Mouse (Mus musculus): ENCODE measurements around the gene Rps24. TPM values are rescaled to one million over a fixed set of nuclear protein-coding genes. Genes with fewer than 3 reads are reported as not detected.

Gene Rps24
- total and polyA plus RNA-seq, 2 experiments from 2014 or later, result 826 to 1,072 TPM

- no peak overlapping the region for H3K4me2 ChIP-seq (ENCODE audit: low read depth, low read length)
- ATAC-seq (no peak), DNase-seq (ENCODE audit: low spot score) (no peak)
- H3K4me1 ChIP-seq (ENCODE audit: insufficient read depth, low read length), result peaks cover 4% of the 10 kb centered on the region; the same call in 1 of the 2 replicates
- no peak overlapping the region for H3K27ac ChIP-seq
- no peaks in the 10 kb centered on the region for H3K27me3 ChIP-seq (ENCODE audit: insufficient read depth, low read length)
- H3K9me3 ChIP-seq (ENCODE audit: low read length), result no peaks in the 10 kb centered on the region
- peaks cover 39% of the 10 kb centered on the region for H3K36me3 ChIP-seq (ENCODE audit: insufficient read depth, low read length)
- H3K9ac ChIP-seq (replicated peaks; ENCODE audit: low read length), result no peak overlapping the region
- H3K4me3 ChIP-seq (ENCODE audit: low read length), result no peak overlapping the region
- WGBS, result 24% methylated on average over 9 of the region's 9 CpGs
- TF ChIP-seq CTCF (IDR thresholded peaks at IDR 0.05; ENCODE audit: low read depth), result no peak
Measured at GRCm38 (mm10) chr14:24499478-24499877, 12.6 kb downstream of the Rps24 start.

GRCm38 (mm10) chr14:24500091-24500844 is 13.3 kb downstream of the Rps24 start:
- H3K36me3 ChIP-seq (ENCODE audit: insufficient read depth, low read length), result peaks cover 33% of the 10 kb centered on the region
- TF ChIP-seq CTCF (IDR thresholded peaks at IDR 0.05; ENCODE audit: low read depth), result peak; percentile 96
- ATAC-seq (peak; percentile 84), DNase-seq (ENCODE audit: low spot score) (peak; percentile 95)
- no peaks in the 10 kb centered on the region for H3K27me3 ChIP-seq (ENCODE audit: insufficient read depth, low read length)
- peak overlapping the region; percentile 78 for H3K27ac ChIP-seq
- H3K9ac ChIP-seq (replicated peaks; ENCODE audit: low read length), result no peak overlapping the region; the same call in 1 of the 2 replicates
- no peaks in the 10 kb centered on the region for H3K9me3 ChIP-seq (ENCODE audit: low read length)
- 15% methylated on average over 18 of the region's 18 CpGs for WGBS
- no peak overlapping the region for H3K4me3 ChIP-seq (ENCODE audit: low read length)
- peaks cover 4% of the 10 kb centered on the region; the same call in 1 of the 2 replicates for H3K4me1 ChIP-seq (ENCODE audit: insufficient read depth, low read length)
- H3K4me2 ChIP-seq (ENCODE audit: low read depth, low read length), result 0 out of 2 replicates have a peak overlapping the region, but pooled peaks have one; percentile 14

DNA sequence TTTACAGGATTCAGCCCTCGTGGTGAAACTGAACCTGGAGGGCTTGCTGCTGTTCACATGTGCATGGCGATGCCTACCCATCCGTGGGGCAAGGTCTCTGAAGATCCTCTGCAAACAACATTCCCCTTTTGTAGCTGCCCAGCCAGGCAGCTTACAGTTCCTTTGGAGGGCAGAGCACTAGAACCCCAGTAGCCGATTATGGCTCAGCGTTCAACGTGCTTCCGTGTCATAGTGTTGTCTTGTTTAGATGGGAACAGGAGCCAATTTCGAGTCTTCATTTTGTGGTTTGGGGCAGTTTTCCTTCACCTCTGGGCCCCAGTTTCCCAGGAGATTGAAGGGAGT is 13.9 kb downstream of the Rps24 start:
- H3K27me3 ChIP-seq (ENCODE audit: insufficient read depth, low read length), result no peaks in the 10 kb centered on the region
- peaks cover 4% of the 10 kb centered on the region; the same call in 1 of the 2 replicates for H3K4me1 ChIP-seq (ENCODE audit: insufficient read depth, low read length)
- 0 out of 2 replicates have a peak overlapping the region, but pooled peaks have one; percentile 14 for H3K4me2 ChIP-seq (ENCODE audit: low read depth, low read length)
- H3K27ac ChIP-seq, result peak overlapping the region; percentile 78
- ATAC-seq (no peak), DNase-seq (ENCODE audit: low spot score) (no peak)
- no peak overlapping the region; the same call in 1 of the 2 replicates for H3K9ac ChIP-seq (replicated peaks; ENCODE audit: low read length)
- no peak for TF ChIP-seq CTCF (IDR thresholded peaks at IDR 0.05; ENCODE audit: low read depth)
- no peaks in the 10 kb centered on the region for H3K9me3 ChIP-seq (ENCODE audit: low read length)
- peaks cover 27% of the 10 kb centered on the region for H3K36me3 ChIP-seq (ENCODE audit: insufficient read depth, low read length)
- no peak overlapping the region for H3K4me3 ChIP-seq (ENCODE audit: low read length)
- 6% methylated on average over 8 of the region's 8 CpGs for whole genome bisulfite sequencing

DNA sequence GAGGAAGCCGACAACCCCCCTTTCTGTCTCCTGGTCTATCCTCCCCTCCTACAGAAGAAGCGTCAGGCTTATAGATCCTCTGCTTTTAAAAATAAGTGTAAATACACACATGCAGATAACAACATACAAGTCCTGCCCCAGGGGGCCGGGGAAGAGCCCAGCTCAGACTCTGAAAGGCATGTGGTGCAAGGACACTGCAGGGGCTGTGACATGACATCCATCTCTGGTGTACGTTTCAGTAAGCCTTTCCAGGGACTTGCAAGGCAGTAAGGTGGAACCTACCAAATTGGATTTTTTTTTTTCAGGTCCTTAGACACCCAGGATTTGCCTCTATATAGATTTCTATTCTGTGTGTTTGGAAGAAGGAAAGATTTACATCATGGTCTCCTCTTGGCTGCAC is 14.3 kb downstream of the Rps24 start:
- Histone ChIP-seq H3K27ac (peak overlapping the region; percentile 78), H3K27me3 (ENCODE audit: insufficient read depth, low read length) (no peaks in the 10 kb centered on the region), H3K4me1 (ENCODE audit: insufficient read depth, low read length) (peaks cover 4% of the 10 kb centered on the region; the same call in 1 of the 2 replicates), H3K9ac (replicated peaks; ENCODE audit: low read length) (no peak overlapping the region; the same call in 1 of the 2 replicates), H3K36me3 (ENCODE audit: insufficient read depth, low read length) (peaks cover 23% of the 10 kb centered on the region), H3K4me3 (ENCODE audit: low read length) (no peak overlapping the region), H3K4me2 (ENCODE audit: low read depth, low read length) (no peak overlapping the region), H3K9me3 (ENCODE audit: low read length) (no peaks in the 10 kb centered on the region)
- TF ChIP-seq CTCF (IDR thresholded peaks at IDR 0.05; ENCODE audit: low read depth), result no peak
- ATAC-seq (no peak), DNase-seq (ENCODE audit: low spot score) (peak; percentile 31)
- WGBS, result 27% methylated on average over 4 of the region's 4 CpGs

DNA sequence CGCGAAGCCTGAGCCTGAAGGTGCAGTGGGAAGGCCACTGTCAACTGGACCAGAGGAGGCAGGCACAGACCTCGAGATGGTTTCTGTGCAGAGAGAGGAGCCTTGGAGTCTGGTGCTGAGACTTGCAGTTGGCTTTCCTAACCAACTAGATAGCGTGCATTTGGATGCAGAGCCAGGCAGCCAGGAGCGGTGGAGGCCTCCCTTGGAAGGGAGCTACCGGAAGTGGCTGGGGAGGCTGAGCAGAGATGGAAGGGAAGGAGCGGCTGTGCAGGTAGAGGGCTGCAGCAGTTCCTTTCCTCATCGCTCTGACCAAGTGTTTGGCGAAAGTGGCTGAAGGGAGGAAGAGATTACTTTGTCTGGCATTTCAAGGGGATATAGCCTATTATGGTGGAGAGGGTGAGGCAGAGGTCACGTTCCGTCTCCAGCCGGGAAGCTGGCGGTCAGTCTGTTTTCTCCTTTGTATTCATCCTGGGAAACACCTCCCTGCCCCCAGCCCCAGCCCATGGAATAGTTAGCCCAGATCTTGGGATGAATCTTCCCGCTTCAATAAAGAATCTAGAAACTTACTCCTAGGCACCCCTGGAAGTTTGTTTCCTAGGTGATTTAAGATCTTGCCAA is 20.6 kb downstream of the Rps24 start:
- TF ChIP-seq CTCF (IDR thresholded peaks at IDR 0.05; ENCODE audit: low read depth), result no peak
- DNase-seq (ENCODE audit: low spot score) (no peak), ATAC-seq (peak; percentile 42)
- Histone ChIP-seq H3K4me1 (ENCODE audit: insufficient read depth, low read length) (peaks cover 17% of the 10 kb centered on the region), H3K4me2 (ENCODE audit: low read depth, low read length) (no peak overlapping the region), H3K27me3 (ENCODE audit: insufficient read depth, low read length) (no peaks in the 10 kb centered on the region), H3K9me3 (ENCODE audit: low read length) (no peaks in the 10 kb centered on the region), H3K9ac (replicated peaks; ENCODE audit: low read length) (no peak overlapping the region), H3K36me3 (ENCODE audit: insufficient read depth, low read length) (no peaks in the 10 kb centered on the region), H3K27ac (no peak overlapping the region), H3K4me3 (ENCODE audit: low read length) (no peak overlapping the region)
- 27% methylated on average over 14 of the region's 14 CpGs for WGBS

- Histone ChIP-seq H3K36me3 (ENCODE audit: insufficient read depth, low read length) (no peaks in the 10 kb centered on the region), H3K4me2 (ENCODE audit: low read depth, low read length) (peak overlapping the region; percentile 44), H3K27ac (peak overlapping the region; percentile 36; the same call in 1 of the 2 replicates), H3K27me3 (ENCODE audit: insufficient read depth, low read length) (no peaks in the 10 kb centered on the region), H3K4me3 (ENCODE audit: low read length) (no peak overlapping the region), H3K4me1 (ENCODE audit: insufficient read depth, low read length) (peaks cover 17% of the 10 kb centered on the region), H3K9me3 (ENCODE audit: low read length) (no peaks in the 10 kb centered on the region), H3K9ac (replicated peaks; ENCODE audit: low read length) (peak overlapping the region; percentile 28; the same call in 1 of the 2 replicates)
- TF ChIP-seq CTCF (IDR thresholded peaks at IDR 0.05; ENCODE audit: low read depth), result no peak
- ATAC-seq (peak; percentile 81), DNase-seq (ENCODE audit: low spot score) (peak; percentile 66)
- WGBS, result 9% methylated on average over 18 of the region's 18 CpGs
Measured at GRCm38 (mm10) chr14:24508070-24508773, 21.3 kb downstream of the Rps24 start.
